Mouse (Mus musculus): ENCODE measurements around the gene E130218I03Rik. TPM values are rescaled to one million over a fixed set of nuclear protein-coding genes. Genes with fewer than 3 reads are reported as not detected.

Gene E130218I03Rik
- total and polyA plus RNA-seq, 3 experiments, result not detected

DNA sequence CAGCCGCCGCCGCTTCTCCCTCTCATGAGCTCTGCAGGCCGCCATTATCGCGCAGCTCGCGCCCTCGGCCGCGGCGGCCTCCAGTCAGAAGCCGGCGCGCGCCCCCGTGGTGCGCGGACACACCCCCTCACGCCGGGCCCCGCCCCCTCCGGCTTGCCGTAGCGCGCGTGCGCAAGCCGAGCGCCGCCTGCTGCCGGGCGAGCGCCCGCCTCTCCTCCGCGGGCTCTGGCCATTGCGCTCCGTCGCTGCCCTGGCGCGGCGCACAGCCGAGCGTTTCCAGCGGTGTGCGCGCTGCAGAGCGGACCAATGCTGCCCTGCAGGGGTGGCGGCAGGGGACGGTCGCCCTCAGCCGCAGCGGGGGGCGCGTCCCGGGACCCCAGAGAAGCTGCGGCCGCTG is 43.7 kb downstream of the E130218I03Rik start:
- peak; percentile 99 for DNase-seq

DNA sequence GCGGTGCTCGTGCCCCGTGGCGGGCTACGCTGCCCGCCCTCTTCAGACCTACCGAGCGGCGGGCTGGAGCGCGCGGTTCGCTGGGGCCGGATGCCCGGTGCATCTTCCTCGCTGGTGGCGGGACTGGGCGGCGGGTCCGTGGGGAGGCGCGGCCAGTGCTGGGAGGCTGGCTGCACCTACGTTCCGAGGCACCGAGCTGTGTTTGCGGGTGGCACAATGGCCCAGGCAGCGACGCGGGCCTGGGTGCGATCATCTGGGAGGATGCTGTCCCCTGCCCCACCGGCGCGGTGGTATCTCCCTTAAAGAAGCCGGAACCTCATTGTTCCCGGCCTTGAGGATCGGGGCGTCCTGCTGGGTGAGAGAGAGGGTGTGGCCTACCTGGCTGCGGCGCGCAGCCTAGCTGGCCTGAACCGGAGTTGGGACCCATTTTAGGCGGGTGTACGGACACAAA is 44.1 kb downstream of the E130218I03Rik start, which contains the start of gene Pdik1l:
Gene Pdik1l (minus strand): TSS at position 321 of the 451 bp plus-strand sequence.
- peak; percentile 85 for DNase-seq

DNA sequence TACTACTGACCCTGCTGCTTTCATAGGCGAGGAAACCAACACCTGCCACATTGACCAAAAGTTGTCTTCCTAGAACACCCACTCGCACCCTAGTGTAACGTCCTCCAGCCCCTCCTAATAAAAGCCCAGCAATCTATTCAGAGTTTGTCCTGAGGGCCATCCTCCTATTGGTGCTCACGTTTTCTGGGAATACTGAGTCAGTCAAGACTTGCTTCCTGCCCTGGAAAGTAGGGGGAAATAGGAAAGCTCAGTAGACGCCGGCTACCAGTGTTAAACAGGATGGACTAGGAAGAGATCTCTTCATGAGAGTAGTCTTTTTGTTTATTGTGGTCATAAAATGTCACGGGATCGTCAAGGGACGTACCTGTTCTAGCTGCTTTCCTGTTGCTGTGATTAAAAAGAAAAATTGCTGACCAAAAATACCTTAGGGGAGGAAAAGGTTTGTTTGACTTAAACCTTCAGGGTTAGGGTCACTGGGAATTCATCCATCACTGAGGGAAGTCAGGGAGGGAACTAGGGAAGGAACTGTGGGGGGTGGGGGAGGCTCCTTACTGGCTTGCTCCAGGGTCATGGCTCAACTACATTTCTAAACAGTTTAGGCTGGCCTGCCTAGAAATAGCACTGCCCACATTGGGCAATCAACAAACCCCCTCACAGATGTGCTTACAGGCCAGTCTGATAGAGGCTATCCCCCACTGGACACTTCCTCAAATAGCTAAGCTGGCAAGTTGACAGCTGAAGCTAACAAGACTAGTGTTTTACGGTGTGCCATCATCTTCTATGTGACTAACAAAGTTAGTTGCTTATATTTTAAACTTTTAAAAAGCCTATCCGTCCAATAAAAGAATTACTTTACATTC is 45.2 kb downstream of the E130218I03Rik start:
- DNase-seq, result peak; percentile 21

DNA sequence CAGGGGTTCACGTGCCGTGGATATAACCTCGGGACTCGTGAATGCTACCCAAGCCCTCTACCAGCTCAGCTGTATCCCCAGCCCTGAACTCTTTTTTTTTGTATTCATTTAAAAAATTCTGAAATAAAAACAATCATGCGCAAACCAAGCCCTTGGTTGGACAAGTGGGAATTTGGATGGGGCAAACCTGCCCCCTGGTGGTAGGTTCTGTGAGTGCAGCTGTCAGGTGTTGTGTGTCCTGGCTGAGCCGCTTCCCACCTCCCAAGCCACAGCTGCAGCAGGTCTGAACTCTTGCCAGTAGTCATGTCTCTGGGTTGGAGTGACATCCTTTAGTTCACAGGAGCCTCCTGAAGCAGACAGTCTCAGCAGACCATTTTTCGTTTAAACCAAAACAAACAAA is 48.6 kb downstream of the E130218I03Rik start:
- DNase-seq, result peak; percentile 68

DNA sequence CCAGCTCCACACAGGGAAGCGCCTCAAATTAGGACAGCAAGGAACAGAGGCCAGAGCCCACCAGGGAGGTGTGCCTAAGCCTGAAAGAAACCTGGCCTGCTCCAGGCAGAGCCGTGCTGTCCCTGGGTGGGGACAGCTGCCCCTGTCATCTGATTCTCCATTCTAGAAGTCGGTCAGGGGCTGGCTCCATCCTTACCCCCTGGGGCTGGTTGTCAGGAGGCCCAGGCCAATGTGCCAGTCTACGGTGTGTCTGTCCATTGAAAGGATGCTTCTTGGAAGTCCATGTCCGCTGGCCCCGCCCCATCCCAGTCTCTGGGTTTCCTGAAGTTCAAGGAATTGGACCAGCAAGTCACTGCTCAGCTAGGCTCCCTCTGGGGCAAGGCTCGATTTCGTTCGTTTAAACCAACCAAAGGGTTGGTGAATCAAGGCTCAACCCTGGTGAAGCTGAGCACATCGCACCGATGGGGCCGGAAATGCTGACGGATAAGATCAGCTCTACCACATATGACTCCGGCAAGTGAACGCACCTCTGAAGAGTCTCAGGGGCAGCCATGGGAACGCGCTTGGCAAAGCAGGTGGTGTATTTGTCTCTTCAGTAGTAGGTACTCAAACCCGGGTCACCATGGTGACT is 49.7 kb downstream of the E130218I03Rik start:
- DNase-seq, result no peak

DNA sequence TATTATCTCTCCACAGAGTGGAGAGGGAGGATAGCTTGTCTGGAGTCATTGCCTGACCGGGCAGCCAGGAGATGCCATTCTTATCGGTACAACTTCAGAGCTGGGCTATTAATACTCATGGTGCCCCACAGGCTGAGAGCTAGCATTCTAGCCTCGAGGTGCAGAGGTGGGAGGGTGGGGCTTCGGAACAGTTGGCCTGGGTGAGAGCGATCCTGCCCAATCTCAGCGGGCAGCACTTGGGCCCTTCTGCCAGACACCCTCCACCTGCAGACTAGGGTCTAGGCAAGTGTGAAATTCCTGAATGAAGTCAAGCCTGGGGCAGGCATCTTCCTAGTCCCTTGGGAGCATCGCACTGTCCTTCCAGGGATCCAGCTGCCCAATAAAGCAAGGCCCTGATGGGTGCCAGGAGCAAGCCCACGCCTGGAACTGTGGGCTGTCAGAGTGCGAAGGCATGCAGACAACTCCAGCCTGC is 50.3 kb downstream of the E130218I03Rik start:
- no peak for DNase-seq

Other genes starting within 250 kb of the E130218I03Rik start
- gene Dhdds, start 242.7 kb upstream of the E130218I03Rik start, total RNA-seq (2021), result 10 to 100 TPM; 43.9 to 49.4 TPM
- 17.9 and 23.3 TPM in 2 replicates for gene Dhdds, start 242.7 kb upstream of the E130218I03Rik start, polyA plus RNA-seq (2012; rRNA removed)
- not detected for gene Lin28a, start 224.8 kb upstream of the E130218I03Rik start, total RNA-seq (2021)
- gene Lin28a, start 224.8 kb upstream of the E130218I03Rik start, polyA plus RNA-seq (2012; rRNA removed), result not detected in 2 replicates
- under 1 TPM in 1 of 2 experiments, not detected in 1; 0.21 TPM for gene Zfp683, start 189.8 kb upstream of the E130218I03Rik start, total RNA-seq (2021)
- gene Zfp683, start 189.8 kb upstream of the E130218I03Rik start, polyA plus RNA-seq (2012; rRNA removed), result 0.98 and 1.1 TPM in 2 replicates
- gene Crybg2, start 182.8 kb upstream of the E130218I03Rik start, total RNA-seq (2021), result under 1 TPM; 0.14 to 0.46 TPM
- 0.12 and 0.21 TPM in 2 replicates for gene Crybg2, start 182.8 kb upstream of the E130218I03Rik start, polyA plus RNA-seq (2012; rRNA removed)
- gene Cd52, start 148.6 kb upstream of the E130218I03Rik start, total RNA-seq (2021), result 10 to 100 TPM; 17.0 to 23.2 TPM
- gene Cd52, start 148.6 kb upstream of the E130218I03Rik start, polyA plus RNA-seq (2012; rRNA removed), result 9.5 and 9.7 TPM in 2 replicates
- 1 to 10 TPM; 5.4 to 6.7 TPM for gene Ubxn11, start 141.1 kb upstream of the E130218I03Rik start, total RNA-seq (2021)
- 7.5 and 10.1 TPM in 2 replicates for gene Ubxn11, start 141.1 kb upstream of the E130218I03Rik start, polyA plus RNA-seq (2012; rRNA removed)
- gene Sh3bgrl3, start 114.9 kb upstream of the E130218I03Rik start, total RNA-seq (2021), result 100 to 1,000 TPM in 1 of 2 experiments, 10 to 100 TPM in 1; 99.6 to 109 TPM
- gene Sh3bgrl3, start 114.9 kb upstream of the E130218I03Rik start, polyA plus RNA-seq (2012; rRNA removed), result 380 and 502 TPM in 2 replicates
- gene Cep85, start 56.5 kb upstream of the E130218I03Rik start, total RNA-seq (2021), result 10 to 100 TPM; 14.4 to 17.5 TPM
- gene Cep85, start 56.5 kb upstream of the E130218I03Rik start, polyA plus RNA-seq (2012; rRNA removed), result 27.3 and 36.1 TPM in 2 replicates
- not detected for gene Gm7534, start 40.7 kb upstream of the E130218I03Rik start, total RNA-seq (2021)
- not detected in 2 replicates for gene Gm7534, start 40.7 kb upstream of the E130218I03Rik start, polyA plus RNA-seq (2012; rRNA removed)
- gene Catsper4, start 16.3 kb upstream of the E130218I03Rik start, total RNA-seq (2021), result not detected
- gene Catsper4, start 16.3 kb upstream of the E130218I03Rik start, polyA plus RNA-seq (2012; rRNA removed), result not detected in 2 replicates
- gene Cnksr1, start 5.3 kb upstream of the E130218I03Rik start, total RNA-seq (2021), result under 1 TPM; 0.31 to 0.66 TPM
- gene Cnksr1, start 5.3 kb upstream of the E130218I03Rik start, polyA plus RNA-seq (2012; rRNA removed), result 0.03 and 0.08 TPM in 2 replicates
- 10 to 100 TPM in 1 of 2 experiments, 1 to 10 TPM in 1; 8.3 to 11.0 TPM for gene Zfp593, start 1.9 kb downstream of the E130218I03Rik start, total RNA-seq (2021)
- 11.1 and 13.0 TPM in 2 replicates for gene Zfp593, start 1.9 kb downstream of the E130218I03Rik start, polyA plus RNA-seq (2012; rRNA removed)
- gene Gm30191, start 3.3 kb downstream of the E130218I03Rik start, total RNA-seq (2021), result not detected
- not detected in 2 replicates for gene Gm30191, start 3.3 kb downstream of the E130218I03Rik start, polyA plus RNA-seq (2012; rRNA removed)
- gene Grrp1, start 10.4 kb downstream of the E130218I03Rik start, total RNA-seq (2021), result 1 to 10 TPM; 6.2 to 9.3 TPM
- gene Grrp1, start 10.4 kb downstream of the E130218I03Rik start, polyA plus RNA-seq (2012; rRNA removed), result 28.5 and 31.8 TPM in 2 replicates
- 10 to 100 TPM; 14.7 to 22.3 TPM for gene Pdik1l, start 44.2 kb downstream of the E130218I03Rik start, total RNA-seq (2021)
- gene Pdik1l, start 44.2 kb downstream of the E130218I03Rik start, polyA plus RNA-seq (2012; rRNA removed), result 1.3 TPM in 2 replicates
- gene Trim63, start 71.5 kb downstream of the E130218I03Rik start, total RNA-seq (2021), result not detected
- 0.06 and 0.11 TPM in 2 replicates for gene Trim63, start 71.5 kb downstream of the E130218I03Rik start, polyA plus RNA-seq (2012; rRNA removed)
- gene Slc30a2, start 99.5 kb downstream of the E130218I03Rik start, total RNA-seq (2021), result 10 to 100 TPM; 21.2 to 60.8 TPM
- gene Slc30a2, start 99.5 kb downstream of the E130218I03Rik start, polyA plus RNA-seq (2012; rRNA removed), result 33.0 and 56.4 TPM in 2 replicates
- 1 to 10 TPM; 3.1 to 4.4 TPM for gene Extl1, start 140.2 kb downstream of the E130218I03Rik start, total RNA-seq (2021)
- 4.9 and 5.6 TPM in 2 replicates for gene Extl1, start 140.2 kb downstream of the E130218I03Rik start, polyA plus RNA-seq (2012; rRNA removed)
- 10 to 100 TPM; 12.1 to 18.7 TPM for gene Pafah2, start 152.7 kb downstream of the E130218I03Rik start, total RNA-seq (2021)
- gene Pafah2, start 152.7 kb downstream of the E130218I03Rik start, polyA plus RNA-seq (2012; rRNA removed), result 9.1 and 15.1 TPM in 2 replicates
- 10 to 100 TPM; 28.7 to 31.8 TPM for gene Stmn1, start 224.7 kb downstream of the E130218I03Rik start, total RNA-seq (2021)
- gene Stmn1, start 224.7 kb downstream of the E130218I03Rik start, polyA plus RNA-seq (2012; rRNA removed), result 1.3 and 2.4 TPM in 2 replicates

Data from adrenal gland, adult 2 months (tissue).